Mouse (Mus musculus) adrenal gland (tissue): ENCODE results near the gene G6pc3.

ENCODE experiments used
- intact Hi-C: fragments of 180-260 bp; cut with DNase I; formaldehyde crosslinking; loops from one replicate; pipeline ENCODE4 v1.15.1; 2025

Gene G6pc3

DNA sequence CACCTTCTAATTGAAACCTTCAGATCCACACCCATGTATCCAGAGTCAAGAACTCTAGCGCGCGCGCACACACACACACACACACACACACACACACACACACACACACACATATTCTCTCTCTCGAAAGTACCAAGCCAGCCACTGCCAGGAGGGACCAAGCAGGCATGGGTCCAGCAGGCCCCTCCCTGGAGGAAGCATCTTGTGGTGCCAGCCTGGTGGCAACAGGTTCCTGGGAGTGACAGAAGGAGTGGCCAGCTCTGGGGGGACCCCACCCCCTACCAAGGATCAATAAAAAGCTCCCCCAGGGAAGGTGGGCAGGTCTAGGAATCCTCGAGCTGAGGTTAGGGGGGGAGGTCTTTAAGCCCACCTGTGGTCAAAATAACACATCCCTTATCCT is 28.0 kb downstream of the G6pc3 start:
- intact Hi-C loops: no loop called here

DNA sequence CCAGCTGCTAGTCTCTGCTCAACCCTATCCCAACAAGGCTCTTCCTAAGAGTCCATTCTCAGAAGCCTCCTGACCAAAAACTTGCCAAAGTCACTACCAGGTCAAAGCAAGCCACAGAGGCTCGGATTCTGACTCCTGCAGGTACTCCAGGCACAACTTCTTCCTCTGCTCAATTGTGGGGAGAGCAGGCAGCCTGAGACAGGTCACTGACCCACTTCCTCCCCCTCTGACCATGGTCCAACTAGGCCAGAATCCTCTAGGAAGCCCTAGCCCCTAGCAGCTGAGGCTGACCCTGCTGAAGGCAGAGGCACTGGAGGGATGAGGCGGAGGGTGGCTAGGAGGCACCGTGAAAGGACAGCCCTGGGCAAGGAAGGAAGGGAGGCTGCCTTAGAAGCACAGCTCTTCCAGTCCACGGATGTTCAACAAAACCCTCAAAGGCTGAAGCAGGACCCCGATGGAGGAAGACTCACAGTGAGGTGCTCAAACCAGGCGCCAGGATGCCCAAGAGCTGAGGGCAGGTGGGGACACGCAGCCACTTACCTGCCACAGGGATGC is 28.5 kb downstream of the G6pc3 start:
- intact Hi-C loops: no loop called here

DNA sequence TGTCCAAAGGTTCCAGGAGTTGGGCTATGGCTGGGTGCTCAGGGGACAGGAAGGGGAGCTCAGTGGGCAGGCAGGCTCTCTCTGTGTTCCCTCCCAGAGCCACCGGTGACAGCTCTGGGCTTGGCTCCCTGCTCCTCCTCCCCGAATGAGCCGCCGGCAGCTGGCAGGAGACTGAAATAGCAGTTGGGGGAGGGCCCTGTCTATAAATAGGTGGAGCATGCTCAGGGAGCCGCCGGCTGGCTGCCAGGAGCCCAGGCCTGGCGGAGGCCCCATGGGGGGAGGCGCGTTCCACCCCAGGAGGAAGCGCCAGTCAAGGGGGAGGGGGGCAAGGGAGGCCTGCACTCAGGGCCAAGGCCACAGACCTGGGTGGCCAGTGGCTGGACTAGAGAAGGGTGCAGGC is 29.4 kb downstream of the G6pc3 start:
- intact Hi-C loops: no loop called here

DNA sequence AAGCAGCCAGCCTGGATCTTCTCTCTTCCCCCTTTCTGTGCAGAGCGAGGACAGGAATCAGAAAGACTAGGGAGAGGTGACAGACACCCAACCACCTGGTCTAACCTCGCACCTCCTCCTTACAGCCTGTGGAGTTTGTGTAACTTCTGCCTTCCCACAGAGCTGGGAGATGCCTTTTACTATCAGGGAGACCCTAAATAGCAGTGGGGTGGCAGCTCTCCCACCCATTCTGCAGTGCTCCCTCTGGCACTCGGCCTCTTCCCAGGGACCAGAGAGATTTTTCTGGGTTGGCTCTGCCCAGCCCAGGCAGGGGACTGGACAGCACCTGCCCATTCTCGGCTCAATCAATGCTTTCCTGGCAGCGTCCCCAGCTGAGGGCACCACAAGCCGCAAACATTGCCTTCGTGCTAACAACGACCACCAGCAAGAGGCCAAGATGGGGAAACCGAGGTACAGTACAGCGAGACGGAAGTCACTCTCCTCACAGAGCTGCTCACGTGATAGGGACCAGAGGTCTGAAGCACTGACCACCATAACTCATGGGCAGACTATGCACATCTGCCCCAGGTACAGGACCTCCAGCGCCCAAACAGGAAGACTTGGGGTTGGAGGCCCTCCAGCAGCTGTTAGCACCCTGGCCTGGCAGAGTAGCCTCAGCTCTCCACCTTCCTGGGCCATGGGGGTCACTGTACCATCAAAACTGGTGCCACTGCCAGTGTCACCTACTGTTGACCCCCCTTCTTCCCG is 30.0 kb downstream of the G6pc3 start:
- intact Hi-C loops: no loop called here

DNA sequence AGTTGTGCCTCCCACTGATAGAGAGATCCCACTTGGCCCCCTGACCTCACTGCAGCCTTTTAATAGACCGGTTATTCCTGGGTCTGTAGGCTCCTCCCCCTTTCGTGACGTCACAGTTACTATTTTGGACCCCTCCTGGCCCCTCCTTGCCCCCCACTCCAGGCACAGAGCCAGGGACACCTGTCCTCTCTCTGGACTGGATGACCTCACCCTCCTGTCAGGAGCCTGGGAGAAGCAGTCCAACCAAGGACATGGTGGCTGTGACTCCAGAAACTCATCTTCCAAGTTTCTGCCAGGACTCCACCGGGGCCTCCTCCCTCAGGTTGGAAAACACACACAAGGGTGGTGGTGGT is 30.6 kb downstream of the G6pc3 start:
- intact Hi-C loops: loop anchor here (10.0 kb wide), 1 partner anchor 65 kb away; the partner anchor contains the start of gene Tmem101

DNA sequence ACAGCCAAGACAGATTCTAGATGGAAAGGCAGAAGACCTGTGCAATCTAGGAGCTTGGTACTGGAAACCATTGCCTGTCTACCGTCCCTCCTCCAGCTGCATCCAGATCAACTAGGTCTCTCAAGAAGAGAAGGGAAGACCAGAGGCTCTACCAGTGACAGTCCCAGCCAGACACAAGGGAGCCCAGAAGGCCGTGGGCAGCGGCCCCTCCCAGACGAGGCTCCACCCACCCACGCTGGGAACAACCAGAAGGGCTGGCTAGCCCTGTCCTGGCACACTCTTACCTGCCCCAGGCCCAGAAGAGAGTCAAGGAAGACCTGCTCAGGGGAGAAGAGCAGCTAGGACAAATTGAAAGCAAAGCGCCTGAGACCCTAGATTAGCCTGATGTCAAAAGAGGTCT is 31.0 kb downstream of the G6pc3 start:
- intact Hi-C loops: loop anchor here (10.0 kb wide), 1 partner anchor 66 kb away; the partner anchor contains the start of gene Tmem101

DNA sequence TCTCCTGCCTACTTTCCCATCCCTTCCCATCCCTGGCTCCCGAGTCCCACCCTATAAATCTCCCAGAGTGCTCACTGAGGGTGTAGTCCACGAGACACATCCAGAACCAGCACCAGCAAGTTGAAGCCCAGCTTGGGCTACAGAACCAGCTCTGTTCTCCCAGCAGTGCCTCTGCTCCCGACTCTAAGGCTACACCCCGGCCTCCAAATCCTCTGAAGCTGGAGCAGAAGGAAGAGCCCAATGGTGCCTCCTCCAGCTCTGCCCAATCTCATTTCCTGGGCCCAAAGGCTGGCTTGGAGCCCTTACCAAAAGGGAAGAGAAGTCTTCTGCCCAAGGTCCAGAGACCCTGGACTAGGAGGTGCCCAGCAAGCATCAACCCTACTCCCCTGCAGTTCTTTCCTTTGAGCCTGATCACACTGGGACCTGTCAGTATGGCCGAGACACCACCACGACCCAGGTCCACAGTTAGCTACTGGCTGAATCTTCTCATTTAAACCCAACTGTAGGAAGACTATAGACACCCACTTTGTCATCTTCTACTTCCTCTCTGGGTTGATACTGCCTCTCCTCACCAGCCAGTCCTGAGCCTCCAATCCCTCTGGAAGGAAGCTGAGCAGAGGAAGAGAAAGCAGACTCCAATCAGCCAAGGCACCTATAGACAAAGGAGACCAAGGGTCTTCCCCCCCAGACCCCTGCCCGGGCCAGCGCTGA is 32.0 kb downstream of the G6pc3 start:
- intact Hi-C loops: loop anchor here (10.0 kb wide), 1 partner anchor 67 kb away; the partner anchor contains the start of gene Tmem101

DNA sequence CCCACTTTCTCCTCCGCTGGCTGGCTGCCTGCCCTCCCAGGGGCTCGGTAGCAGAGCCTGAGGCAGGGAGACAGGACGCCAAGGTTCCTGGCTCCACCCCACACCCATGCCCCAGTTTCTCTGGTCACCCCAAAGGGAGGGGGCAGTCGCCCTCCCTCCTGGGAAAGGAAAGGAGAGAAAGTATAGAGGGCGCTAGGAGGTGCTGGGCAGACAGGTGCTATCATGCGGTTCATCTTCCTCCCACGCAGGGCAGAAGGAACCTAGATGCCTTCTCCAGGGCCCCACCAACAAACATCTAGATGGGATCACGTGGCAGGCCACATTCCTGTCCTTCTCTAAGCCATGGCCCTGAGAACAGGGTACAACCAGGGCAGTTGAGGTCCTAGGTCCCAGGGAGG is 32.5 kb downstream of the G6pc3 start:
- intact Hi-C loops: loop anchor here (10.0 kb wide), 1 partner anchor 67 kb away; the partner anchor contains the start of gene Tmem101

DNA sequence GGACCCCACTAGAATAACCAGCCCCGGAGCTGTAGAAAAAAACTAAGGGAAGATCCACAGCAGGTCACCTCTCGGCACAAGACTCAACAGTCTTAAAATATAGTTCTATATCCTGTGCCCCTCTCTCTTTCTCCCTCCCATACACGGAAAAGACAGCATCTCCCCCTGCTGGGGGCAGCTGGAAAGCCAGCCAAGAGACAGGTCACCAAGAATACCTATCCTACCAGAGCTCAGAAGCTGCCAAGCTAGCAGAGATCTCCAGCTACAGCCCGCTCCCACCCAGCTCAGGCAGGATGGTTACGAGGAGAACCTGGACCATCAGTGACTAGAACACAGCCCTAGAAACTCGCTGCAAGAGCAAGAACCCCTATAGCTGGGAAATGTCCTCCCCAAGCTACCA is 33.7 kb downstream of the G6pc3 start:
- intact Hi-C loops: loop anchor here (10.0 kb wide), 1 partner anchor 68 kb away; the partner anchor contains the start of gene Tmem101

DNA sequence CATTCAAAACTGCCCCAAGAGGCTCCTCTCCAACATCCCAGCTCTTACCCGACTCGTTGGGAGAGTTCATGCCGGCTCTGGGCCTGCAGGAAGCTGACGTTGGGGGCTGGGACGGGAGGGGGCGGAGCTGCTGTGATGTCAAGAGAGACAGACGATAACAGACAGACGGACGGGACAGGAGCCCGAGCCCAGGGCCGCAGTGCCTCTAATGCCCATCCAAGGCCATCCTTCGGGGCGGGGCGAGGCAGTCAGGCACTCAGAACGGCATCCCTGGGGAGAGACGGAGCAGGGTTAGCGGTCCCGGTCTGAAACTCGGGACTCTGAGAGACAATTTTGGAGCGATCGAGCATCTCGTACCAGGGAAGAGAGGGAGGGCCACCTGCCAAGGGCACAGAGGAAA is 35.3 kb downstream of the G6pc3 start:
- intact Hi-C loops: loop anchor here (5.0 to 10.0 kb wide), 2 partner anchors 32 to 70 kb away; partner anchors contain the start of gene Tmem101

DNA sequence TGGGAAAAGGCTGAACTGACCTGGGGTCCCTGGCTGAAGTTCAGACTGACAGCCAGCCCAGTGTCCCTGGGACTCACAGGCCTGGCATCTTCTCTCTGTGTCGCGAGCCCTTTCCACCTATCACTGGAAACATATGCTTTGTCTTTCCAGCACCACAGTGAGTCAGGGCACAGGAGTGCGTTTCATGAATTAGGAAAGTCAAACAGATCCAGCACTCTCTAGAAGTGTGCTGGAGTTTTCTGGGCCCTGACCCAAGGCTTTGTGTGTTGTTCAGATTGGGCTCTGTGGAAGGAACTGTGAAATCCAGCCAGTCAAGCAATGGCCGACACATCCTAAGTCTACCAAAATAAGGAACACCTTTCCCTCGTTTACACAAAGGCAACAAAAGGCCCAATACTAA is 35.8 kb downstream of the G6pc3 start:
- intact Hi-C loops: loop anchor here (5.0 to 10.0 kb wide), 2 partner anchors 33 to 70 kb away; partner anchors contain the start of gene Tmem101

DNA sequence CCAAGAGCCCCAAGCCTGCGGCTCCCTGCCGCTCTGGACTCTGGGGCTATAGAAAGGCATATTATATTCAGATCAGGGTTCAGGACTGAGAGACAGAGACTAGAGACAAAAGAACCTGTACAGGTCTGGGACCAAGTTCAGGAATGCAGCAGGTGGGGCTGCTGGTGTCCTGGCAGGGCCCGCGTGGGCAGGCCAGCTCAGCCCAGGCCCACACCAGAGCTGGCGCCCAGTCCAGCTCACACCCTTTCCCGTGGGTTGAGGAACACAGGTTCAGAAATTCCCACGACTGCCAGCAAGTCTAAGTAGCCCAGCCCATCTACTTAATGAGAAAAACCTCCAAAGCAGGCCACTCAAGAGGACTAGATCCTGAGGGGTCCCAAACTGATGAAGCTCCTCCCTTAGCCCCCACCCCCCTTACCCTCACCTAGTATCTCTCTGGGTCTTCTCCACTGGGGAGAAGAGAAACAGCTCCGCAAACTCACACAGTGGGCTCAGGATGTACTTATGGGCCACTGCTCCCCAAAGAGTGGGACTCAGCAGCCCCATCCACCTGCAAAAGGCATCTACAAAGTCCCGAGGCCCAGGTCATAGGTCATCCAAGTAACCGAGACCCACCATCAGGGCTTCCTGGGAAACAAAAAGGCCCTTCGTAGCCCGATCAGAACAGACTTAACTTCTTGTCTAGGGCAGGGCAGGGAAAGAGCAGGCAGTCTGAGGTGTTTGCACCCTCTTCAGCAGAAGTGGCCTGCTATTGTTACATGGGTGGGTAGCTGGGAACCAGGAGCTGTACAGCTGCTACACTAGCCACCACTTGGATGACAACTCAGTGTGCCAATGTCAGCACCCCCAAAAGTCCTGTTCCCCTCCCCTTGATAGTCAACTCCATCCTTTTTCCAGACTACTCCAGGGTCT is 36.9 kb downstream of the G6pc3 start:
- intact Hi-C loops: loop anchor here (5.0 to 10.0 kb wide), 2 partner anchors 34 to 72 kb away; partner anchors contain the start of gene Tmem101

DNA sequence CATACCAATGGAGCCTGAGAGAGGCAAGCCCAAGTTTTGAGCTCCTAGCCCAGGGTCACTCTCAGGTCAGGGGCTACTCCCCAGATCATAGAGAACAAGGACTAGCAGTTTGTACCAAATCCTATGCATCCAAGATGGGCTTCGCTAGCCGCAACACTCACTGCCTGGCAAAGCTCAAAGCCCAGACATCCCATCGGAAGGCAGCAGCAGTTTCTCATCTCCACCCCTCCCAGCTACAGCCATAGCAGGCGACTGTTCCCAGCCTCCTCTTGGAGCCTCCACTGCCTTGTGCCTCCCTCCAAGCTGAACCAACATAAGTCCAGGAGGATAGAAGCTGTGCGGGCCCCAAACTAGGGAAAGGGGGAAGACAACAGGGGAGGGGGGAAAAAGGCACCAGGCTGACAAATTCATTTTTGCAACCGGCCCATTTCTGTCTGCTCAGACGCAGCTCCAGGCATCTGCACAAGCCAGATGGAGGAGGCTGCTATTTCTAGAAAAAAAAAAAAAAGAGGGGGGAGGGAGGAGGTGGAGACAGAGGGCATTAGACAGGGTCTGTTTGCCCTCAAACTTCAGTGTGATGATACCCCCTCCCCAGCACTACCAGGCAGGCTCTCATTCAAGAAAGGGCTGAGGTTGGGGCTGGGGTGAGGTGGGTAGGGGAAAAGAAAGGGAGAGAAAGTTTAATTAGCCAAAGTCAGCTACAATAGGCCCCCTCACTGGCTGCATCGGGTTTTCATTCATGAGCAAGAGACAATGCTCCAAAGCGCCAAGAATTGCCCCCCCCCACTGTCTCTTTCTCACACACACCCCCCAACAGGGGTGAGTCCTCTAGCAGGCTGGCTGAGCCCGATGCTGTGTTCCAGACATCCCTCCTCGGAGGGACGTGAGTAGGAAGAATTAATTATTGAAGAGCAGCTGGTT is 38.1 kb downstream of the G6pc3 start:
- intact Hi-C loops: loop anchor here (5.0 to 10.0 kb wide), 2 partner anchors 35 to 73 kb away; partner anchors contain the start of gene Tmem101

DNA sequence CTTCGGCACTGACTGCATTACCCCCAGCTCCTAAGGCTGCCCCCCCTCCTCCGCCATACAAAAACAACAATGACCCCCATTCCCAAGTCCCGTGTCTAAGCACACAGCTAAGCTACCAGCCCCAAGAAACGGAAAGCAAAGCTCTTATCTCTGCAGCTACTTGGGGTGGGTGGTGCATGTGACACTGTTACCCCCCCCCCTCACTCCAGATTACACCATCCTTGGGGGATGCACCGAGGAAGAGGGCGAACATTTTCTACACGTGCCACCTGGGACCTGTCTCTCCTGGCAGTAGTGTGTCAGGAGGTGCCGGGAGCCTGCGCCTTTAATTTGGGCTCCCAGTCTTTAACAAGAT is 38.7 kb downstream of the G6pc3 start:
- intact Hi-C loops: loop anchor here (5.0 to 10.0 kb wide), 2 partner anchors 36 to 73 kb away; partner anchors contain the start of gene Tmem101

DNA sequence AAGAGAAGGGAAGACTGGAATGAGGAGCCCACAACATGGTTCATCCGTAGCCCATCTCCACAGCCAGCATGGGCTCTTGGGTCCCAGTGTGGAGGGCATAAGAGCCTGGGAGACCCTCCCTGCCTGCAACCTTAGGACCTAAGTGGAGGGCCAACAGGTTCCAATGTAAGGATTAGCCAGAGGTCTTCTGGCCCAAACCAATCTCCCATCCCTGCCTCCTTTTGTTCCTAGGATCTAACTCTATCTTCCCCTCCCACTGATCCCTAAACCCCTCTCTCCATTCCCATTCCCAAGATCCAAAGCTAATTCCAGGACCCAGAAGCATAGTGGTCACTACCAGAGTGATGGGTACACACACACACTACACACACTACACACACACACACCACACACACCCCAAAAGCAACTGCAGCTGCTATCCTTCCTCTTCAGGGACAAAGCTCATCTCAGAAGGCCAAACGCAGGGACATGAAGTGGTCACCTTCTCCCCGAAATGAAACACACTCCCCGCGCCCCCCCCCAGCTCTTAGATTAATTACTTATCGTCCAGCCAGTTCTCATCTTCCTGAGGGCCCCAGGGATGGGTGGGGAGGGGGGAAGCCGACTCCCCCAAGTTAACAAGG is 39.3 kb downstream of the G6pc3 start:
- intact Hi-C loops: loop anchor here (5.0 to 10.0 kb wide), 2 partner anchors 36 to 74 kb away; partner anchors contain the start of gene Tmem101

DNA sequence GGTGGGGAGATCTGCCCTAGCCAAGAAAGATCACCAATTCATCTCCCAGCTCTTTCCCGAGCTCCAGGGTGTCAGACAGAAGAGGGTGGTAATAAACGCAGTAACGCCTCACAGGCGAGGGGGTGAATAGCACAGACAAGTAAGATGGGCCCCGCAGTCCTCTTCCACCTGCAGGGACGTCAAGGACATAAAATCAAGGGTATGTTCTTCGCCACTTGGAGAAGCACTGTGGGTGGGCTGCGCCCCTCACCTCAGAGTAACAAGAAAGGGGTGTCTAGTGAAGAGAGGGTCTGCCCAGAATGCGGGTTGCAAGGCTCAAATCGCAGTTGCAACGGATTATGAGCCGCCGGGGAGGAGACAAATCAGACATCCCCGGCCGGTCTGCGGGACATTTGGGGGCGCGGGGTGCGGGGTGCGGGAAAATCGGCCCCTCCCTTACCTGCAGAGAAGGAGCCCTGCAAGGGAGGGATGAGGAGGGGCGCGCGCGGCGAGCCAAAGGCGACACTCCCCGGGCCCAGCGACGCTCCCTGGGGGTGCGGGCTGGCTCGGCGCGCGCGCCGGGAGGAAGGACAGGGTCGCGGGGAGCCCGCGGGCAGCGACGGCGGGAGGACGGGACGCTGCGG is 40.0 kb downstream of the G6pc3 start:
- intact Hi-C loops: loop anchor here (5.0 to 10.0 kb wide), 2 partner anchors 37 to 75 kb away; partner anchors contain the start of gene Tmem101

DNA sequence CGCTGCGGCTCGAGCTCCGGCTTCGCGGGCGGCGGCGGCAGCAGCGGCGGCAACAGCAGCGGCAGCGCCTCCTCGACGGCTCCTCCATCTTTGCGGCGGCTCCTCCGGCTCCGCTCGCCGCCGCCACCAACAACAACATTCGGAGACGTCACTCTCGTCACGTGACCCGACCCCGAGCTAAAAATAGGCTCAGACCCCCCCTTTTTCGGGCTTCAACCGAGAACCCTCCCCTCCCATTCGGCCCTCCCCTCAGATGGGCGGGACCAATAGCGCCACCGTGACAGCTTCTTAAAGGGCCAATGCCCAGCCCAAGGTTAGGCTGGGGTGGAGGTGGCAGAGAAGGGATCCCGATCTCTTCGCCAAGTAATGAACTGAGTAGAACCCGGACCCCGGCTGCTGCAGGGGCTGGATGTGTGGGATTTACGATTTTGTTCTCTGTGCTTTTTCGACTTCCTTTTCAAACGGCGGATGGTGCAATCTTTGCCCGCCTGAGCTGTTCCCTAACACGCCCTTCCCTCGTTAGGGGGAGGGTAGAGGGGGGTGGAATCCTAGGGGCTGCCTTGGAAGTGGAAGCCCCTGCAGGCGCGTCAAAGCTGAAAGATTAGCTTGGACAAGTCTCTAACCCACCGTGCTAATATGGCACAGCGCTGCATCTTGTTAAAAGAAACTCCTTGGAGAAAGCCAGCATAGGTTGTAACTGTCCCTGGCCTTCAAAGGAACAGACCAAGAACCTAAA is 40.8 kb downstream of the G6pc3 start, which contains the start of gene Hdac5:
Hdac5 (minus strand) TSS at position 161 of the 736 bp plus-strand sequence.
- intact Hi-C loops: no loop called here

DNA sequence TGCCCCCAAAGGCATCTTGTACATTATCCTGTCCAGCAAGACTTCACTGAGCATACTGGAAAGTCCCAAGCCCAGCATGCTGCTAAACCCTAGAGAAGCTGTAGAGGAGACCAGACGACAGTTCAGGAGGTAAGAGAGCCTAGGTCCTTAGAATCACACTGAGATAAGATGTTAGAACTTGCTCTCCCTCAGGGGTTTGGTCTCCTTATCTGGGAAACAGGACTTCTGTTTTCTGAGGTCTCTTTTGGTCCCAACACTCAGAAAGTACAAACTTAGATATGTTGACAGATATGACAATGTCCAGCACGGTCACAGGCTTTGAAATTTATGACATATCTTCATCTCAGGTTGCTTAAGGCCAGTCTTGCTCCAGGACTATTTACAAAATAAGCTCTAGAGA is 46.6 kb downstream of the G6pc3 start:
- intact Hi-C loops: no loop called here
